Mouse (Mus musculus) R1 (cell line): Measurements from ENCODE around the gene Fam186b.

ENCODE experiments used
- DNase-seq: peaks from one replicate; pipeline ENCODE4 v3.0.0-alpha.2; 2018; ENCODE audit warnings: low read depth, low spot score

Fam186b gene

GRCm38 (mm10) chr15:99295484-99295981 lies at the start of gene Fam186b:
Gene Fam186b (minus strand): TSS chr15:99295888.
- peak; percentile 62 for DNase-seq

GRCm38 (mm10) chr15:99344961-99345360 lies 49.3 kb upstream of the Fam186b start:
- no peak for DNase-seq

- no peak for DNase-seq
Observed at GRCm38 (mm10) chr15:99344148-99344870, 48.6 kb upstream of the Fam186b start.

GRCm38 (mm10) chr15:99343414-99344147 lies 47.9 kb upstream of the Fam186b start:
- DNase-seq, result no peak

GRCm38 (mm10) chr15:99342194-99342981 lies 46.7 kb upstream of the Fam186b start:
- no peak for DNase-seq

GRCm38 (mm10) chr15:99341102-99341501 lies 45.4 kb upstream of the Fam186b start:
- no peak for DNase-seq

- DNase-seq, result no peak
Observed at GRCm38 (mm10) chr15:99339669-99340068, 44.0 kb upstream of the Fam186b start.

- no peak for DNase-seq
Observed at GRCm38 (mm10) chr15:99338916-99339315, 43.2 kb upstream of the Fam186b start.

GRCm38 (mm10) chr15:99335801-99336320 lies 40.2 kb upstream of the Fam186b start:
- no peak for DNase-seq

- DNase-seq, result no peak
Observed at GRCm38 (mm10) chr15:99334500-99334899, 38.8 kb upstream of the Fam186b start.

GRCm38 (mm10) chr15:99333676-99334065 lies 38.0 kb upstream of the Fam186b start:
- no peak for DNase-seq

- peak; percentile 44 for DNase-seq
Observed at GRCm38 (mm10) chr15:99332921-99333675, 37.4 kb upstream of the Fam186b start.

- DNase-seq, result no peak
Observed at GRCm38 (mm10) chr15:99332111-99332510, 36.4 kb upstream of the Fam186b start.

- no peak for DNase-seq
Observed at GRCm38 (mm10) chr15:99331341-99331740, 35.7 kb upstream of the Fam186b start.

- no peak for DNase-seq
Observed at GRCm38 (mm10) chr15:99330324-99330723, 34.6 kb upstream of the Fam186b start.

- DNase-seq, result no peak
Observed at GRCm38 (mm10) chr15:99328011-99328410, 32.3 kb upstream of the Fam186b start.

- DNase-seq, result peak; percentile 68
Observed at GRCm38 (mm10) chr15:99326959-99327358, 31.3 kb upstream of the Fam186b start.

- no peak for DNase-seq
Observed at GRCm38 (mm10) chr15:99326407-99326806, 30.7 kb upstream of the Fam186b start.

GRCm38 (mm10) chr15:99325598-99325997 lies 29.9 kb upstream of the Fam186b start:
- DNase-seq, result no peak

GRCm38 (mm10) chr15:99324151-99324550 lies 28.5 kb upstream of the Fam186b start:
- no peak for DNase-seq

- no peak for DNase-seq
Observed at GRCm38 (mm10) chr15:99320978-99321377, 25.3 kb upstream of the Fam186b start.
